Mouse (Mus musculus) splenic B cell, adult 2 months (primary cell): ENCODE results near the gene Rbm28.
"Not testable (repeated sequence)": the region's sequence is repeated elsewhere in the genome, so short reads cannot be mapped to it uniquely, and the experiment has no call there.

Experiments
- DNase-seq: peaks from one replicate; pipeline ENCODE4 v3.0.0-alpha.2; 2011; ENCODE audit warnings: low read depth, low spot score
- H3K27me3 ChIP-seq: 2 replicates; pipeline ENCODE4 v1.6.1; 2012; ENCODE audit warnings: mild to moderate bottlenecking, low read length, moderate library complexity, mixed read lengths; ENCODE audit not compliant: control insufficient read depth, poor library complexity, insufficient read depth, severe bottlenecking
- H3K36me3 ChIP-seq: 2 replicates; pipeline ENCODE4 v1.6.1; 2012; ENCODE audit warnings: mild to moderate bottlenecking, low read length, moderate library complexity, mixed read lengths; ENCODE audit not compliant: control insufficient read depth, poor library complexity, insufficient read depth, severe bottlenecking

Rbm28 gene

DNA sequence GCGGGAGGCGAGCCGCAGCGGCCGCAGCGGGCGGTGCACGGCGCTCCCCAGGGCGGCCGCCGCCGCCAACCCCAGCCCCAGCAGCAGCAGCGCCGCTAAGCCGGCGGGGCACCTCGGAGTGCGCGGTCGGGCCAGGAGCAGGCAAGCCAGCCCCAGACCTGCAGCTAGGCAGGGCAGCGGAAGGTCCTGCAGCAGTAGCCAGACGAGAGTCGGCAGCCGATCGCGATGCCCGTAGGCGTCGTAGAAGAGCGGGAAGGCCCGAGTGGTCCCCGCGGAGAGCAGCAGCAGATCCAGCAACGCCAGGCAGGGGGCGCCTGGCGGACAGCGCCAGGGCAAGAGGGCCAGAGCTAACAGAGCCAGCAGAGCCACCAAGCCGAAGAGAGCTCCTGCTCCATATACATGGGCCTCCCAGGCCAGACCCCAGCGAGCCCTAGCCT, 6.2 kb upstream of the Rbm28 start:
- H3K27me3 ChIP-seq, result no peaks in the 10 kb centered on the region
- DNase-seq, result peak; percentile 81
- no peaks in the 10 kb centered on the region for H3K36me3 ChIP-seq

DNA sequence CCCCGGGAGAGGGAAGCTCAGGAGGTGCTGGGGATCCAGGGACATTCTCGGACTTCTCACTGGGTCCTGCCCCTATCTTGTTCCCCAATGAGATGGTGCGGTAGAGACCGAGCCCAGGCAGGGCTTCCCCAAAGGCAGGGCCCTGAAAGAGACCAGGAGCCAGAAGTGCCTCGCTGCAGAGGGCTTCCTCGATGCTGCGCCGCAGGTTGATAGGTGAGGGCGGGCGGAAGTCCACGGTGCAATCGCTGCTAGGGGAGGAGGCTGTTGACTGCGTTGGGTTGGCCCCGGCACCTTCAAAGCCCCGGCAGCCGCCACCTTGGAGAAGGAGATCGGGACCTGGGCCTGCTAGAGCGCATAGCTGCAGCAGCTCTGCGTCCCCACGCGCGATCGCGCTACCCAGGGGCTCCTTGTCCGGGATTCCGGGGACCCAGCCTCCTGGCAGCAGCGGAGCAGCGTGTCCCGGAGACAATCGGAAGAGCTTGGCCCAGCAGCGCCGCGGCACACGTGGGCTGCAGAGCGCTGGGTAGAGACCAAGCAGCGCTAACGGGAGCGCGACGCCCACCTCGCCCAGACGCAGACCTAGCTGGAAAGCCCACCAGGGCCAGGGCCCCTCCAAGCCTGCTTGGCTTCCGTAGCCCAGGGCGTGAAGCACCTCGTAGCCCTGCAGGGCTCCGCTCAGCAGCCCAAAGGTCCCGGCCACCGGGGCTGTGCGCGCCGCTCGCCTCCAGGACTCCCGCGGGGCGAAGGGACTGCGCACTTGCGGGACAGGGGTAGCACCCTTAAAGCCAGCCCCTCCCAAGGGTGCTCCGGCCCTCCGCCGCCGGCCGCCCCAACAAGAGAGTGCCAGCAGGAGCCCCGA, 5.5 kb upstream of the Rbm28 start:
- Histone ChIP-seq H3K36me3 (no peaks in the 10 kb centered on the region), H3K27me3 (no peaks in the 10 kb centered on the region)
- peak; percentile 62 for DNase-seq

DNA sequence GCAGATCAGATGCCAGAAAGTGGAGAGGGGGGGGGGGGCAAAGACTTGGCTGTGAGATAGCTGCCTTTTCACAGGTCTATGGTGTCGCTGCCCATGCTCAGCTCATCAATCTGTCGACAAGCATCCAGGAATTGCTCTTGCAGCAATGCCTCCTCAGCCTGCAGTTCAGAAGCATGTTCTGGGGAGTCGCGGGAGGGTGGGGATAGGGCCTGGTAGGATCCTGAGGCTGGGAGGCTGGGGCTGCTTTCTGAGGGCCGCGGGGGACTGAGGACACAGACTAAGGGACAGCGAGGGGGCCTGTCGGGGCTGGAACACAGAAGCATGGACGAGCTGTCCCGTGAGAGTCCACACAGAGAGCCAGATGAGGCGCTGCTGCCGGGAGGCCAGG, 4.9 kb upstream of the Rbm28 start:
- DNase-seq, result no peak
- Histone ChIP-seq H3K36me3 (no peaks in the 10 kb centered on the region), H3K27me3 (no peaks in the 10 kb centered on the region)

DNA sequence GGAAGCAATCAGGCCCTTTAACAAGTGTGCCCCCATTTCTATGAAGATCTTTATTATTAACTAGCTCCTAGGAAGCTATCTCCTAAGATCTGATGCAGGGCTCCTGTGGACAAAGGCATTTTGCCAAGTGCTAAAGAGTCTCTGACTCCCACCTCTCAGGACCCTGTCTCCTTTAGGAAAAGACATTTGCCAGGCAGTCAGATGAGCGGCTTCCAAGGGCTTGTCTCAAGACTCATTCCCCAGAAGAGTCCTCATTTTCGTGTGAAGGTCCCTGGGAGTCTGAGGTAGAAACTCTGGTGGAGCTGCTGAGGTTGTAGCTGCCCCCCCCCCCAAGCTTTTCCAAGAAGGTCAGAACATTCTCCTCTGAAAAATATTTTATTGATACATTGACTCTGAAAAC, 4.1 kb upstream of the Rbm28 start:
- Histone ChIP-seq H3K27me3 (no peaks in the 10 kb centered on the region), H3K36me3 (no peaks in the 10 kb centered on the region)

DNA sequence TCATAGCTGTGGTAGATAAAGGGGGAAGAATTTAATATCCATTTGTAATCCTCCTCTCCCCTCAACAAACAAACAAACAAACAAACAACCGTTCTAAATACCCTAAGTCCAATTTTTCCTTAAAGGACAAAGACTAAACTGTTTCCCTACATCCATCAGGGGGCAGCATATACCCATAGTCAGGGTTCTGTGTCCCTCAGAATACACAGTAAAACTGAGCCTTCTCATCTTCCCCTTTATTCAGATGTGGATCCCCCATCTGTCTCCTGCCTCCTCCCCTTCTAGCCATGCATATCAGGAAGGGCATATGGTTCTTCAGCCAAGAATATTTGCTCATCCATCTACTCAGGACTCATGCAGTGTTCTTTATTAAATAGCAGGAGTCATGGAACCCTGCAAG, 1.4 kb upstream of the Rbm28 start:
- Histone ChIP-seq H3K36me3 (no peaks in the 10 kb centered on the region), H3K27me3 (no peaks in the 10 kb centered on the region)
- DNase-seq, result peak; percentile 78

More for the DNA sequence above, 4.1 kb upstream of the Rbm28 start:
- DNase-seq, result no peak

DNA sequence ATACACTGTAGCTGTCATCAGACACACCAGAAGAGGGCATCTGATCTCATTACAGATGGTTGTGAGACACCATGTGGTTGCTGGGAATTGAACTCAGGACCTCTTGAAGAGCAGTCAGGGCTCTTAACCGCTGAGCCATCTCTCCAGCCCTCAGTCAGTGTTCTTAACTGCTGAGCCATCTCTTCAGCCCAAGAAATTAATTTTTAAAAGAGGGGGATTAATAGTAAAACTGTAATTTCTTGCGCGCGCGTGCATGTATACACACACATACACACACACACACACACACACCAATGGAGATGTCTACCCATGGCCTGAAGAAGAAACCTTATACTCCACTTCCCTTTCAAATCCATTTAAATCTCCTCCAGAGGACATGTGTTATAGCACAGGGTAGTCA, 3.5 kb downstream of the Rbm28 start:
- H3K27me3 ChIP-seq, DNase-seq: not testable (repeated sequence)
- H3K36me3 ChIP-seq, result peaks cover 13% of the 10 kb centered on the region

DNA sequence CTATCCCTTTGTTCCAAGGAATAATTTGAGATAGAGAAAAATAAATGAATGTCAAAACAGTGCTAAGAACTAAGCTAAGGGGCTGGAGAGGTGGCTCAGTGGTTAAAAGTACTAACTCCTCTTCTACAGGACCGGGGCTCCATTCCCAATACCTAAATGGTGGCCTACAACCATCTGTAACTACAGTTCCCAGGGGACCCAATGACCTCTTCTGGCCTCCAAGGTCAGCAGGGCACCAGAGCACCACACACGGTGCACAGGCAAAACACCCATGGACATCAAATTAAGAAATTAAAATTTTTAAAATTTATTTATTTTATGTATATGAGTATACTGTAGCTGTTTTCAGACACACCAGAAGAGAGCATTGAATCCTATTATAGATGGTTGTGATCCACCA, 4.0 kb downstream of the Rbm28 start:
- Histone ChIP-seq H3K36me3 (peaks cover 13% of the 10 kb centered on the region), H3K27me3 (no peaks in the 10 kb centered on the region)
- DNase-seq, result no peak

DNA sequence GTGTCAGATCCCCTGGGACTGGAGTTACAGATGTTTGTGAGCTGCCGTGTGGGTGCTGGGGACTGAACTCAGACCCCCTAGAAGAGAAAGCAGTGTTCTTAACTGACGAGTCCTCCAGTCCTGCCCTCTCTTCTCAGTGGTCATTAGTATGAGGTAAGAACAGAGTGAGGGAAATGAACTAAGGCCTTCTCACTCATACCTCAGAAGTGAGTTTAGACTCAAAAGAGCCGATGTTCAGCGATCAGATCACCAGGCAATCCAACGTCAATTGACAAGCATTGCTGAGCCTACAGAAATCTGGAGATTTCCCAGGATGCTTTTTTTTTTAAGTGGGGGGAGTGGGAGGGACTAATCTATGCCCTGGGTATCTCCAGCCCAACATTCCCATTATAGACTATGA, 8.5 kb downstream of the Rbm28 start:
- DNase-seq, result no peak
- no peaks in the 10 kb centered on the region for H3K27me3 ChIP-seq
- H3K36me3 ChIP-seq, result peaks cover 19% of the 10 kb centered on the region

DNA sequence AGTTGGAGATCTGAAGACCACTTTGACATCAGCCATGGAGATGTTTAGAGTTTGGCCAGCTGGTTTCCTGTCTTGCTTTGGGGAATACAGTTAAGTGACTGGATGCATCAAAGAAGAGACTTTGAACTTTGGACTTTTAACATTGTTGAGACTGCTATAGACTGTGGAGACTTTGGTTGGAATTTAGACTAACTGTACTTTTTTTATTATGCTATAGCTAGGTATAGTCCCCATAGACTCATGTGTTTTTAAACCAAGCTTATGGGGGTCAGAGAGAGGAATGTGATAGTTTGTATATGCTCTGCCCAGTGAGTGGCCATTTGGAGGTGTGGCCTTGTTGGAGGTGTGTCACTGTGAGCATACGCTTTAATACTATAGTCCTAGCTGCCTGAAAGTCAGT, 14.8 kb downstream of the Rbm28 start:
- peaks cover 6% of the 10 kb centered on the region for H3K36me3 ChIP-seq
- no peaks in the 10 kb centered on the region for H3K27me3 ChIP-seq
- DNase-seq, result no peak

DNA sequence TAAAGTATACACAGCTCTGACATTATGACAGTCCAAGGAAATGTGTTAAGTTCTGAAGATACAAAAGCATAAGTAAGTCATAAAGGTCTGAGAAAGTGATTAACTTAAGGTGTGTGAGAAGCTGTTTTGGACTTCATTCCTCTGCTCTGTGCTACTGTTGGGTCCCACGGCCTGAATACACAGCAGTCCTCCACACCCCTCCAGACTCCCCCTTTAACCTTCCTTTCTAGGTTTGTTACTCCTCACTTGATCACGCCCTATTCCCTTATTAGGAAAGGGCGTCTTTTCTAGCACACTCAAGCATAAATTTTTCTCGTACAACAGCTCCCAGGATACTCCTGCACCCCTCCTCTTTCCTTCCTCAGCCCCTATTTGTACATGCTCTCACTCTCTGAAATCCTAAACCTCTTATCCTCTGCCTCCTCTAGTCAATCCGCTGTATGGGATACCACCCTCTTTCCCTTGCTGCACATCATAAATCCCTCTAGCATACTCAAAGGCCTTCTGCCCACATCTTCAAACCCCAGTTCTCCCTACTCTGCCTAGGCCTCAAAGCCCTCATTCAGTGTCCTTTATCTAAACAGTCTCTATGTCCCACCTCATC, 17.3 kb downstream of the Rbm28 start:
- Histone ChIP-seq H3K36me3 (peaks cover 2% of the 10 kb centered on the region; the same call in 1 of the 2 replicates), H3K27me3 (no peaks in the 10 kb centered on the region)
- DNase-seq, result no peak

DNA sequence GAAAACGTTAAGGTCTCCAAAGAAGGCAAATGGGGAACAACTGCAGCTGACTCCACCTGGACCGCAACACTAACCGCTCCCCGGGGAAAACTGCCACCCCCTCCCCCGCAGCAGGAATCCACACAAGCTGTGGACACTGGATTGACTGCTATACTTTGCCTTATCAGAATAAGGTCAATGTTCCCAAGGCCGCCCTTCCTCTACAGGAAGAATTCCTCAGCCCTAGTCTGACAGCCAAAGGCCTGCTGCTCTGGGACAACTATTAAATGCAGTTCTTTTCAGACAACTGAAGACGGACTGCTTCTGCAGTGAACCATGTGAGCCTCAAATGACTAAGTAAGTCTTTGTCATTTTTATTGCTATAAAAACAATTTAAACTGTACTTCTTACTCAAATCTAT, 18.2 kb downstream of the Rbm28 start:
- H3K36me3 ChIP-seq, result peaks cover 2% of the 10 kb centered on the region; the same call in 1 of the 2 replicates
- H3K27me3 ChIP-seq, result no peaks in the 10 kb centered on the region
- no peak for DNase-seq

DNA sequence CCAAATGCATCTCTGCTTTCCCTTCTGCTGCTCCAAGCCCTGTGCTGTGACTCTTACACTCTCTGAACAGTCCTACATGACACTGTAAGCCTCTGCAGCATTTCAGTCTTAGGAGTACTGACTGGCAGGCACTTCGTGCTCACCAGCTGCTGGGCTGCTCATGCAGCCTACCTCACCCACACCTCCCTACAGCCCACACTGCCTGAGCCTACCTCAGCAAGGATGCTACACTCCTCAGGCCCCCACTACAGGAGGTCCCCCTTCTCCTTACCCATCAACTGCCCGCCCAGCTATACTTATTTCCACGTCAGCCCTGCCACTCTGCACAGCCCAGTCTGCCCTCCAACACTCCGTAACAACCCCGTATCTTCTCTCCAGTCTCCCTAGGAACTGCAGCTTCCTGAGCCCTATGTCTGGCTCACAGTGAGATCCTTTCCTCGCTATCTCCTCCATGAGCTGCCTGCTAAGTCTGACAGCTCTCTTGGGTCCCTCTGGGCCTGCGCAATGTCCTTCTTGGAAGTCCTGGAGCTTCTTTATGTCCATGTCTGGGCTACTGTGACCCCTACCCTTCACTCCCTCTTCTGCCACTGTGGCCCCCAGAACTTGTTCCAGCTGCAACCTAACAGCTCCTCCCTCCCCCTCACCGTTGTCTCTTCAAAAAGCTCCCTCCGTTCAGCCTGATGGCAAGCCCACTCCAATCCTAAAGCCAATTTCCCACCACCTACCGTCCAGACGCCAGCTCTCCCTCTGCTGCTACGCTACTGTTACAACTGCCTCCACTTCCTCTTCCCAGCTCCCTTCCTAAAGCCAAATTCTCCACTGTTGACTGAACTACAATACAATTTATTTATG, 19.1 kb downstream of the Rbm28 start:
- Histone ChIP-seq H3K27me3 (no peaks in the 10 kb centered on the region), H3K36me3 (peaks cover 2% of the 10 kb centered on the region; the same call in 1 of the 2 replicates)
- DNase-seq, result no peak

DNA sequence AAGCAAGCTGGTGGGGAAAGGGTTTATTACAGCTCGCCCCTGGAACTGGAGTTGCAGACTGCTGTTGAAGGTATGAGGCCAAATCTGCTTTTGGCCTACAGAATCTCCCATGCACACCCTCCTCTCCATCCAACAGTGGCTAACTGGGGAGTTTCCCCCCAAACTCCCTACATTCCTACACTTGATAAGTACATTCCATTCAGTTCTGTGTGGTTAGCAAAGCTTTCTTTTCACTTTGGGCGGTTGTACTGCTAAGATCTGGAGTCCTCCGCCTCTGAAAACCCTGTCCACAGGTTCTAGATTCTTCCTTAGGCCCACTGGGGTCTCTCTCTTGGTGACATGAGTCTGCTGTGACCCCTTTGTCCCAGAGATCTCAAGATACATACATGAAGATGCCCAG, 19.8 kb downstream of the Rbm28 start:
- no peak for DNase-seq
- Histone ChIP-seq H3K27me3 (no peaks in the 10 kb centered on the region), H3K36me3 (peaks cover 2% of the 10 kb centered on the region; the same call in 1 of the 2 replicates)

DNA sequence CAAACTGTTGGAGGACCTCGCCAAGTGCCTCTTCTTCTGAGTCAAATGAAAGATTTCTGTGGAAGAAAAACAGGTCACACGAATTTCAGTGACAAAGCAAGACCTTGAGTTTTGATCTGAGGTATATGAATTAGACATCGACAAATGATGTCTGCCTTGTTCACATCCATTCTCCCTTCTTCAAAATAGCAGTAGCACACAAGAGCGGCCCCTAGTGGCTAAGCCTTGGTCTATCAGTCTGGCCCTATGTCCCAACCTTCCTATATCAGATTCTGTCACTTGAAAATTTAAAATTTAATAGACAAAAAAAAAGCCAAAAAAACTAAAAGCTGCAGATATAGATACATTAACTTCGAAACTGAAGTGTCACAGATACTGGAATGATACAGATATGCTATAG, 21.2 kb downstream of the Rbm28 start:
- no peaks in the 10 kb centered on the region for H3K27me3 ChIP-seq
- DNase-seq, result peak; percentile 59
- peaks cover 2% of the 10 kb centered on the region; the same call in 1 of the 2 replicates for H3K36me3 ChIP-seq

DNA sequence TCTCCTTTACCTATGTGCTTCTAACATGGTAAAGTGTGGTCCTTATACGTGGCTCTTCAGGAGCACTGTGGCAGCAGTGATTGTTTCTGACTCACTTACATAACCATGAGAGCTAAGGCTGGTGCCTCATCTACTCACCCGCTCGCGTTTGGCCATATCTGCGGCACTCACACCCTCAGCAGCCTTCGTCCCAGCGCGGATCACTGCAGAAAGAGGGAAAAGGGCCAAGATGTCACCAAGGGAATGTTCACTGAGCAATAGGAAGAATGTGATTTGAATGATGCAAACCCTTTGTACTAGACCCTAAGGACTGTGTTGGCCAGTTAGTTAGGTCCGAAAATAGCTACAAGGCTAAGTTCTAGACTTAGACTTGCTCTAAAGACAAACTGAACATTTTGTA, 27.4 kb downstream of the Rbm28 start:
- Histone ChIP-seq H3K36me3 (peaks cover 2% of the 10 kb centered on the region), H3K27me3 (no peaks in the 10 kb centered on the region)
- no peak for DNase-seq
